Mouse (Mus musculus) right cerebral cortex, postnatal 14 days (tissue): Measurements from ENCODE around the gene Obp1a.

Experiments
- DNase-seq: peaks from one replicate; pipeline ENCODE4 v3.0.0; 2022

The Obp1a gene

GRCm38 (mm10) chrX:78091274-78091673 lies at the start of gene Obp1a:
TSS of gene Obp1a (minus strand) at chrX:78091374.
- DNase-seq = no peak

DNA sequence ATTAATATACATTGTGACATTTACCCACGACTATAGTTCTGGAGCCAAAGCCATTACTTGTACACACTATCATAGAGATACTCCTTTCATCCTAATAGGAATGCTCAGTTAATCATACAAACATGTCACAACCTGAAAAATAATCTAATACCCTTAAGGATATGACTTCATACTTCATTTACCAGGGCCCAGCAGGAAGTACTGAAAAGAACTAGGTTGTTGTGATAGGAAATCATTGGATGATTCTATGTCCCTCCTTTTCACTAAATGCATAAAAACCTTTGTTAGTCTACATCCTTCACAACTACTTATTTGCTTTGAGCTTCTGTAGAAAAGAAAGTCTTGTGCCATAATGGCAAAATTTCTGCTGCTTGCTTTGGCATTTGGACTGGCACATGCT lies 34.0 kb upstream of the Obp1a start, which contains the start of gene Gm5938:
TSS of gene Gm5938 (plus strand) at position 301 of the 400 bp plus-strand sequence.
- no peak for DNase-seq
